Mouse (Mus musculus): Measurements from ENCODE around the gene Mgst3.

GRCm38 (mm10) chr1:167336398-167336797 is 57.2 kb downstream of the Mgst3 start:
- no peak for TF ChIP-seq CTCF (IDR thresholded peaks at IDR 0.05; ENCODE audit: borderline replicate concordance, control insufficient read depth, extremely low read depth, insufficient read depth, low read length, poor library complexity)
- no peak for TF ChIP-seq POLR2A (IDR thresholded peaks at IDR 0.05; ENCODE audit: control insufficient read depth, extremely low read depth, insufficient read depth, low read length, poor library complexity)

Measured in thymus, adult 2 months (tissue).